Mouse (Mus musculus): ENCODE measurements around the gene Tmem161b.

- TF ChIP-seq CTCF (IDR thresholded peaks at IDR 0.05; ENCODE audit: control insufficient read depth, insufficient read depth, insufficient read length): no peak
- TF ChIP-seq USF1 (IDR thresholded peaks at IDR 0.05; ENCODE audit: low read depth): no peak
Observed at GRCm38 (mm10) chr13:84284764-84285558, 62.9 kb downstream of the Tmem161b start.

Measured in C2C12 (cell line).